Mouse (Mus musculus) lung, adult 2 months (tissue): ENCODE results near the gene Mcm8.

Source experiments
- CTCF ChIP-seq: fragments of 200-500 bp; IDR thresholded peaks from 2 replicates; pipeline ENCODE4 v1.5.1; 2011; ENCODE audit warnings: mild to moderate bottlenecking, low read length, control low read depth; ENCODE audit not compliant: insufficient read depth
- POLR2A ChIP-seq: fragments of 200-500 bp; IDR thresholded peaks from 2 replicates; pipeline ENCODE4 v1.6.1; 2011; ENCODE audit warnings: low read depth, mild to moderate bottlenecking, control low read depth, low read length, borderline replicate concordance; ENCODE audit errors: extremely low read depth

DNA sequence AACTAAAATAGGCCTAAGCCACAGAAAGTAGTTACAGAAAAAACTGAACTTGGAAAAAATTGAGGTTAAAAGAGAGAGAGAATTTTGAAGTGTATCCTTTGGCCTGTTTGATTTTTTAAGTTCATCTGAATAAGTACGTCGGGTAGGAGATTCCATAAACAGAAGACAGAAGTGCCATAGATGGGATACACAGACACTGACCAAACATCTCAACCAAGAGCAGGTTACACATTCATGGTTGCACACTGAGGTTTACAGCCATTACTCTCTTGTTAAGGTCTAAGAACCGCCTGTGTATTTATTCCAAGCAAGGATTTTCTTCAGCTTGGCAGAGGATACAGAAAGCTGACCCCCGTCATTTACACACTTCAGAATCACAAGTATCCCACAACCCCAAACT lies 35.0 kb upstream of the Mcm8 start, which contains the start of gene Chgb:
- TF ChIP-seq POLR2A (no peak), CTCF (no peak)
